Mouse (Mus musculus) CD4-positive, CD25-positive, alpha-beta regulatory T cell (primary cell): ENCODE measurements around the gene Tfam. TPM values are rescaled to one million over a fixed set of nuclear protein-coding genes. Genes with fewer than 3 reads are reported as not detected.

Source experiments
- polyA plus RNA-seq: library from polyadenylated mRNA; unstranded; fragments of 100-300 nt; shearing (Covaris generic); gene quantifications from one replicate; pipeline ENCODE4 v1.2.1, GENCODE M21; 2017

The Tfam gene
- polyA plus RNA-seq: 107 TPM

GRCm38 (mm10) chr10:71238240-71238554 is at the start of gene Tfam:
Gene Tfam, minus strand, starts transcription at chr10:71238280.

GRCm38 (mm10) chr10:71285126-71285580 is 47.1 kb upstream of the Tfam start, which contains the start of gene Ube2d1:
Gene Ube2d1, minus strand, starts transcription at chr10:71285262.

Other genes starting within 250 kb of the Tfam start
- not detected for gene Bicc1, start 78.6 kb downstream of the Tfam start, polyA plus RNA-seq
- 70.3 TPM for gene Ube2d1, start 47.0 kb upstream of the Tfam start, polyA plus RNA-seq
- gene Cisd1, start 106.7 kb upstream of the Tfam start, polyA plus RNA-seq: 32.5 TPM
- 16.7 TPM for gene Ipmk, start 109.5 kb upstream of the Tfam start, polyA plus RNA-seq